Mouse (Mus musculus) gastrocnemius, postnatal 4 days (tissue): Measurements from ENCODE around the gene Zbtb17. TPM values are rescaled to one million over a fixed set of nuclear protein-coding genes. Genes with fewer than 3 reads are reported as not detected.
A peak's percentile ranks its signal among the peaks of the same experiment; 100 is the strongest.

ENCODE experiments used
- DNase-seq, 2 experiments: peaks; one replicate each; pipeline ENCODE4 v3.0.0; 2021 to 2022; ENCODE audit warnings: low spot score in 2 of 2, mixed read lengths in 2 of 2
- total RNA-seq, 2 experiments: library from RNA; stranded (reverse); gene quantifications; 2 replicates each; pipeline ENCODE4 v1.2.3; 2021

Gene Zbtb17
- total RNA-seq, 2 experiments from 2014 or later = 19.9 to 21.2 TPM

DNA sequence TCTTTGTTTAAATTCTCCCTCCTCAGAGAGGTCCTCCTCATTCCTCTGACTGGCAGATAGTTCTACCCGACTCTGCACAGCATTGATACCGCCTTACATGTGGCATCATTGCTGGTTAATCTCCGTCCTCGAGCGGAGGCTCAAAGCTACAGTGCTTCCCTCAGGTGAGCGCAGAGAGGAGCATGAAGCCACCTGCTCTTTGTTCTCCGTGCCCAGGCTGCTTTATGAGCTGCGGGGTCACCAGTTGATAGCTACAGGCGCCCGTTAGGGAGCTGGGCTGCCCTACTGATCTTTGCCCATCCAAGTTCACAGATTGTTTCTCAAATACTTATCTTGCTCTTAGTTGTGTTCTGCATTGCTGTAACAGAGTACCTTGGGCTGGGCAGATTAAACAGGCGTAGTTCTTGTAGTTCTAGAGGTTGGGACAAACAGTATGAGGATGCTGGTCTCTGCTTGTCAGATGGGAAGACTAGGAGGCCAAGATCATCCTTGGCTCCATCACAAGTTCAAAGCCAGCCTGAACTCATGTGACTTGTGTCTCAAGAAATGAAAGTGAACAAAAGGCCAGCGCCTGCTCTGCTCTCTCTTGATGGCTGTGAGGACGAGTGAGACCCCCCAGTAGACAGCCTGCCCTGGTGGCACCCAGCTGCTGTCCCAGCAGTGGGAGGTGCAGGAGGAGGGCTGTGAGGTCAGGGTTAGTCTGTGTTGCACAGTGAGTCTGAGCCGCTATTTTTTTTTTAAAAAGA, 11.9 kb downstream of the Zbtb17 start:
- DNase-seq = no peak

DNA sequence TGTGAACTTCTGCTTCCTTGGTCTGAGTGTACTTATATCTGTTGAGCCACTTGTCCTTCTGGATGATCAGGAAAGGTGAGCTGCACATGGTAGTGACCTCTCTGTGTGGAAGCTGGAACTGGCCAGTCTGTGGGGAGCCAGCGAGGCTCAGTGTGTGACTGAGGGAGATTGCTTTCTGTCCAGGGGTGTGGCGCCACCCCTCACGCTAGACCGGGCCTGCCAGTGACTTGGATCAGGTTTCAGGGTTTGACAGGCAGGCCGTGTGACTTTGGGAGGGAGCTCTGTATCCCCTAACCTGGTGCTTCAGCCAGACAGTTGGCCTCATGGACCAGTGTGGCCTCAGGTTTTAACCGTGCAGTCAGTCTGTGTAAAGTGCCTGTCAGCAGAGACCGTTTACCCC, 13.8 kb downstream of the Zbtb17 start:
- peak in 1 of 2 experiments; percentile 36 for DNase-seq

DNA sequence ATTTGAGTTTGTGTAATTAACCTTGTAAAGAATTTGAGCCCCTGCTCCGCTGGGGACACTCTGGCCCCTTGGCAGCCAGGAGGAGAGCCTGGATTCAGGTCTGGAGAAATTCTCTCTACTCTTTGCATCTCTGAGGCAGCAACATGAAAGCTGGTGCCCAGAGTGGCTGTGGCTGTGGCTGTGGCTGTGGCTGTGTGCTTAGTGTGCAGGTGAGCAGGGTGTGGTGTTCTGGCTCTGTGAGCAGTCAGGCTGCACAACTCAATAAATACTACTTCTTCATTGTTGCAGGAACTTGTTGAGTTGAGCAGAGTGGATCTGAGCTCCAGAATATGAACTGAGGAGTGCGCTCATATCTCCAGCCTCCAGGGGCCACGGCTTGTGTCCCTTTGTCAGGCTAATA, 14.4 kb downstream of the Zbtb17 start:
- no peak for DNase-seq

DNA sequence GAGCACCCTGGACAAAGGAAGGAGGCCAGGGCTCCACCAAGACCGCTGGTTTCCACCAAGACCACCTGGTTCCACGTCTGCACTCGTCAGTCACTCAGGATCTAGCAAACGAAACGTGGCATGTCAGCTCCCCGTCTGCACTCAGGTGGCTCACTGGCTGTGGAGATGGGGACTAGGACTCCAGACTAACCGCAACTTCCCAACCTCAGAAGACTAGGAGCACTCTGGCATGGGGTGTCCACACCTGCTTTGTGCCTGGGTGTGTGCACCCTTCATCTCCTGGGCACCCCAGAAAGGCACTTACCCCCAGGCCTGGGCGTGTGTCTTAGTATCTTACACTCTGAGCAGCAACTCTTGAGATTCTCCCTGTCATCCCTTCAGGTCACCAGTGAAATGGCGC, 15.3 kb downstream of the Zbtb17 start:
- no peak for DNase-seq

DNA sequence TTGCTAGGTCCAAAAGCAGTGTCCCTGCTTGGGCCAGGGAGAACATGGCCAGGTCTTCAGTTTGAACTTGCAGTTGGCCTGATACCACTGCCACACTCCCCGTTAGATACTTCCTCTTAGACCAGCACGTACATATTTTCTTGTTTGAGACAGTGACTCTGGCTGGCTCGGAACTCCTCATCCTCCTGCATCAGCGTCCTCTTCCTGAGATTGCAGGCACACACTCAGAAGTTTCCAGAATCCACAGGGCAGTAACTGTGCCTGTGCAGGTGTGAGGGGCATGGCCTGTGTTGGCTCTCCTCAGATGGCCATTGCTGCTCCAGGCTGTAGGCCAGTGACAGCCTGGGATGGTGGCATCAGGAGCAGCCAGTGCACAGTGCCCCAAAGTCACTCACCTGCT, 16.0 kb downstream of the Zbtb17 start:
- DNase-seq = no peak

DNA sequence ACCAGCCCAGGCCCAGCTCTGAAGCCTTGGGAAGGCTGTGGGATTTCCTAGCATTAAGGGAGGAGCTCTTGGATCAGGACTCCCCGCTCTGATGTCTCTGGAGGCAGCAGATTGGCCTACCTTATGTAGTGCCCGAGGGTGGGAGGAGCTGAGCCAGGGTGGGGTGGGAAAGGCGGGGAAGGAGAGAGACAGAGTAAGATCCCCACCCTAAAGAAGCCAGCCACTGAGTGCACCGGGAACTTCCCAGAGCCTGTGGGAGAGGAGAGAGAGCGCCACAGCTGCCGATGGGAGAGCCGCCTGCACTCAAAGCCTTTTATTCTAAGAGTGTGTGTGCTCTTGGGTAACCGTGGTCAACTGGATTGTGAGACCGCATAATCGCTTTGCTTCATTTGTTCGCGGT, 16.6 kb downstream of the Zbtb17 start:
- DNase-seq = no peak

DNA sequence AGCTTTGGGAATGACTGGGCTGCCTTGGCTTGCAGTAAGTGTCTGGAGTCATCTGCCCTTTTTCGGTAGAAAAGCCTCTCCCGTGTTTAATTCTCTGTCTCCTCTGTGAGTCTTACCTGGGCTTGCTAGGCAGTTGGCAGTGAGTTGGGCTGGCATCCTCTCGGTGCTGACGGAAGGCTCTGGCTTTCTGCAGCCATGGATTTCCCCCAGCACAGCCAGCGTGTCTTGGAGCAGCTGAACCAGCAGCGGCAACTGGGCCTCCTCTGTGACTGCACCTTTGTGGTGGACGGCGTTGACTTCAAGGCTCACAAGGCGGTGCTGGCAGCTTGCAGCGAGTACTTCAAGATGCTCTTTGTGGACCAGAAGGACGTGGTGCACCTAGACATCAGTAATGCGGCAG, 17.1 kb downstream of the Zbtb17 start:
- DNase-seq = no peak

DNA sequence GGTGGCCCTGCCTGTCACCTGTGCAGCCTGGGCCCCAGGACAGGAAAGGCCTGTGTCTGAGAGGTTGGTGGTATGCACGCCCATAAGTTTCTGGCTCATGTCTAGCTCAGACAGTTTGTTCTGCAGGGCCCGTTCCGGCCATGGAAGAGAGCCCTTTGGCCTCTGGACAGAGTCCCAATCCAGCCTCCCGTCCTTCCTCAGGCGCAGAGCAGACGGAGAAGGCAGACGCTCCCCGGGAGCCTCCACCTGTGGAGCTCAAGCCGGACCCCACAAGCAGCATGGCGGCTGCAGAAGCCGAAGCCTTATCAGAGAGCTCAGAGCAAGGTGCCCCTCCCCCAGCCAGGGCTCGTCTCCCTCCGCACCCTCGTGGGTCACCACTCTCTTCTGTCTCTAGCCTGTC, 19.0 kb downstream of the Zbtb17 start:
- no peak for DNase-seq

DNA sequence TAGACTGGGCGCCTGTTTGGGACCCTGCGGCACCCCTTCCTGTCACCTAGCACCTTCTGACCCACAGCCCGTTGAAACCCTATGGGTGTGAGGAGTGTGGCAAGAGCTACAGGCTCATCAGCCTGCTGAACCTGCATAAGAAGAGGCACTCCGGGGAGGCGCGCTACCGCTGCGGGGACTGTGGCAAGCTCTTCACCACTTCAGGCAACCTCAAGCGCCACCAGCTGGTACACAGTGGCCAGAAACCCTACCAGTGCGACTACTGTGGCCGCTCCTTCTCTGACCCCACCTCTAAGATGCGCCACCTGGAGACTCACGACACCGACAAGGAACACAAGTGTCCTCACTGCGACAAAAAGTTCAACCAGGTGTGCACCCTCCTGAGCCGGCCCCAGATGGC, 20.3 kb downstream of the Zbtb17 start:
- no peak for DNase-seq

DNA sequence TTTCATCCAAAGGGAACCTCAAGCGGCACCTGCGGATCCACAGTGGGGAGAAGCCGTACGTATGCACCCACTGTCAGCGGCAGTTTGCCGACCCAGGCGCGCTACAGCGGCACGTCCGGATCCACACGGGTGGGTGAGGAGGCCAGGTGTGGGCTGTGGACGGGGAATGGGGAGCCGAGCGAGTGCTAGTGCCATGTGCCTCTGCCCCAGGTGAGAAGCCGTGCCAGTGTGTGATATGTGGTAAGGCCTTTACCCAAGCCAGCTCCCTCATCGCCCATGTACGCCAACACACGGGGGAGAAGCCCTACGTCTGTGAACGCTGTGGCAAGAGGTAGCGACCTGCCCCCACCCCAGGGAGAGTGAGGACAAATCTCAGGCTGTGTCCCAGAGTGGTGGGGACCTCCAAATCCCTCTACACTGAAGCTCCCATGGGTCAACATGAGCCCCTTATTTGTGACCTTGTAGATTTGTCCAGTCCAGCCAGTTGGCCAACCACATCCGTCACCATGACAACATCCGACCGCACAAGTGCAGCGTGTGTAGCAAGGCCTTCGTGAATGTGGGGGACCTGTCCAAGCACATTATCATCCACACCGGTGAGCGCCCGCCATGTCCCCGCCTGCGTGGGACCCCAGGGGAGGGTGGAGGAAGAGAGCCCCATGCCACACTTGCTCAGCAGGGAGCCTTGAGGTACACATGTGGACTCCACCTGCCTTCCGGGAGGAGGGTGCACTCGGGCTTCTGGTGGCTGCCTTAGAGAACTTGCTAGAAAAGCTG, 21.2 kb downstream of the Zbtb17 start:
- DNase-seq = no peak

DNA sequence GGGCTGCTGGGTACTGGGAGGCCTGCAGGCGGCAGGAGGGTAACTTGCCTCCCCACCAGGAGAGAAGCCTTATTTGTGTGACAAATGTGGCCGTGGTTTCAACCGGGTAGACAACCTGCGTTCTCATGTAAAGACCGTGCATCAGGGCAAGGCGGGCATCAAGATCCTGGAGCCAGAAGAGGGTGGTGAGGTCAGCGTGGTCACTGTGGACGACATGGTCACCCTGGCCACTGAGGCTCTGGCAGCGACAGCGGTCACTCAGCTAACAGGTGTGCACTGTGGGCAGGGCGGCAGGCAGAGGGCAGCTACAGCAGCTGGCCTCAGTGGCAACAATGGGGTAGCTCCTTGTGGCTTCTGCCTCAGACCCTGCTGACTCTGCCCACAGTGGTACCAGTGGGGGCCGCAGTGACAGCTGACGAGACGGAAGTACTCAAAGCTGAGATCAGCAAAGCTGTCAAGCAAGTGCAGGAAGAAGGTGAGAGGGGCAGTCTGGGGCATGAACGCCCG, 21.9 kb downstream of the Zbtb17 start:
- DNase-seq = no peak

DNA sequence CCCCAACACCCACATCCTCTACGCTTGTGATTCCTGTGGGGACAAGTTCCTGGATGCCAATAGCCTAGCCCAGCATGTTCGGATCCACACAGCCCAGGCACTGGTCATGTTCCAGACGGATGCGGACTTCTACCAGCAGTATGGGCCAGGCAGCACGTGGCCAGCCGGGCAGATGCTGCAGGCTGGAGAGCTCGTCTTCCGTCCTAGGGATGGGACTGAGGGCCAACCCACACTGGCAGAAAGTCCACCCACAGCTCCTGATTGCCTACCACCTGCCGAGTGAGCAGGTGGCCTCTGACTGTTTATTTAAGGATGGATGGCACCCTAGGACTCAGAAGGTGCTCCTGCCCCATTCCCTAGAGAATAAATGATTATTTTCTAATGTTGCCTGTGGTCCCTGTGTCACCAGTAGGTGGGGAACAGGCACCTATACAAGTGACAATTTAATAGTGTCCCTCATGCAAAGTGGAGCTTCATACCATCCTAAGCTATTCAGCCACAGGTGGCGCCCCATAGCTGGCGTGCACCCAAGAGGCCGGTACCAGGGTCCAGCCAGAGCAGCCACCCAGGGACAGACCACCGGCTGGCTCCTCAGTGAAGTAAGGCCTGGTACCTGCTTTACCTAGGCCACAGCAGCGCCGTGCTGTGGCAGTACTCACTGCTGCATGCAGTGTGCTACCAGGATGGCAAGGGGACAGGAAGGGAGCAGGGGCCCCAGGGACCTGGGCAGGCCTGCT, 22.6 kb downstream of the Zbtb17 start:
- DNase-seq = no peak

DNA sequence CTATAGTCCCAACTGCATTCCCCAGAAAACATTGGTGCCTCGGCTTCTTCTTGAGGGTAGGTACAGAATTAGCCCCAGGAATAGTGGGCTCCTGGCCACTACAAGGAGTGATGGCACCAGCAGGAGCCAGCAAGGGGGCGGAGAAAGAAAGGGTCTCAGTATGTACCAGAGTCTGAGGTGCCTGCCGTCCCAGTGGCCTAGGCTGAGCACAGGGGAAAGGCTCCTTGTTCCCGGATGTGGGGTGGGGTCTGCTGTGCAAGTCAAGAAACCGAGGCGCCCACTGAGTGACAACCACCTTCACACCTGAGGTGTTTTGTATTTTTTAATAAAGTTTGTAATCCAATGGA, 23.1 kb downstream of the Zbtb17 start:
- DNase-seq = no peak

DNA sequence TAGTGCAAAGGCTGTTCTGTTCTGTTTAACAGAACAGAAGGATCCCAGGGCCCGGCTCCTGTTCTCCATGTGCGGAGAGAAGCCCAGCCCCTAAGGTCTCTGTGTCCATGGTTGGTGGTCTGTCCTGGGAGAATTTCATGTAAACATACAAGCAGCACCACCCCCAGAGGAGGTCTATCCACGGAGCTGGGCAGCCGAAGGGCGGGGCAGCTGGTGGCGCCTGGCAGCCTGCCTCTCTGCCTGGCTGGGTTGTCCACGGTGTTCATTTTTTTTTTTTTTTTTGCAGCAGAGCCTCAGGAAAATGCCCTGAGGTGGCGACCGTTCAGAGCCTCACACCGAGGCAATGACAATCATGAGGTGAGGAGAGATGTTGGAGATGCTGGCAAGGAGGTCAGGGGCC, 24.1 kb downstream of the Zbtb17 start:
- no peak for DNase-seq

DNA sequence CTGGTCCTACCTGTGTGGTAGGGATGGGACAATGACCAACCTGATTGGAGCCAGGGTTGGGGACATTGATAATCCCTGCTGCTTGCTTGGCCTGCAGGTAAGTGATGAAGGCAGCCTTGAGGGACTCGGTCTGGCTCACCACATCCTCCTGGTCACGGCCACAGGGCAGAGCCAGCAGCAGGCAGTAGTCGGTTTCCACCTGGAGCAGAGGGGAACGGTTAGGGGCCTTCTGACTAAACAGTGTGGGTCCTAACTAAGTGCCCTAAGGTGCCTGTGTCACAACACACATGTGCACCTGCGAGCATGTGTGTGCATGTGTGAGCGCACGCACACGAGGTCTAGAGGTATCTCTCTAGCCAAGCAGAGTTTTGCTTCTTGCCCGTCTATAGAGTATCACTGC, 24.9 kb downstream of the Zbtb17 start:
- DNase-seq = no peak

DNA sequence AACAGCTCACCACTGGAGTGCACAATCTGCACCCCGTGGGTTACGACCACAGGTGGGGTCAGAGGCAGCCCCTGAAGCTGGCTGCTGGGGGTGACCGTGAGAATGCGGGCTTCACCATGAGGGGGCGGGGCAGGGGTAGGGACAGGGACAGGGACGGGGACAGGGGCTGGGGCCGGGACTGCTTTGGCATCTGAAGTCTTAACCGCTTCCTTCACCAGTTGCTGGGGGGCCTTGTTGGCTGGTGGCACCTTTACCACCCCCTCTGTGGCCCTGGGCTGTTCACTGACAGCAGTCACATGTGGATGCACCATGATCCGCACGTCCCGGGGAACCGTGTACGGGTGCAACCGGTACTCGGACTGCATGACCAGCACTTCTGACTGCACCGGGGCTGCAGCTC, 27.0 kb downstream of the Zbtb17 start:
- no peak for DNase-seq

DNA sequence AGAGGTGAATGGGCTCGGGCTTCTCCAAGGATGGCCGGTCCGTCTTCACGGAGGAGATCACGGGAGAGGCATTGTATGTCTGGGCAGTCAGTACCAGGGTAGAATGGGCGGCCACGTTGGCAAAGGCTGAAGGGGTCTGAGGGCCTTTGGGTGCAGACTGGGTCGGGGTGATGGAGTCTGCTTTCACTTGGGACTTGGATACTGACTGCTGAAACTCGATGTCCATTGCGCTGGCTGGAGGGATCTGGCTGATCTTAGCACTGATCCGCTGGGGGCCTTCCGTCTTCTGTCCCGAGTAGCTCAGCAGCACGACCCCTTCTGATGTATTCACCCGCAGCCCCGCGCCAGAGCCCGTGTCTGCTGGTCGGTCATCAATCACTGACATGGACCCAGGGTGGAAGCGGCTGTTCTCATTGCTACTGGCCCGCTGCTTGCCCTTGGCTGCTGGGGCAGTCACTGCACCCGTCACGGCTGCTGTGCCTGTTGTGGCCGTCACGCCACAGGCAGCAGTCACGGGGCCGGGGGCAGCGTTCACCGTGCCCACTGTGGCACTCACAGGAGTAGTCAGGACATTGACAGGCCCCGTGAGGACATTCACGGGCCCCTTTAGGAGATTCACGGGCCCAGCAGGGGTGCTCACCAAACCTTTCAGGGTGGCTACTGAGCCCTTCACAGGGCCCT, 28.3 kb downstream of the Zbtb17 start:
- DNase-seq = no peak

DNA sequence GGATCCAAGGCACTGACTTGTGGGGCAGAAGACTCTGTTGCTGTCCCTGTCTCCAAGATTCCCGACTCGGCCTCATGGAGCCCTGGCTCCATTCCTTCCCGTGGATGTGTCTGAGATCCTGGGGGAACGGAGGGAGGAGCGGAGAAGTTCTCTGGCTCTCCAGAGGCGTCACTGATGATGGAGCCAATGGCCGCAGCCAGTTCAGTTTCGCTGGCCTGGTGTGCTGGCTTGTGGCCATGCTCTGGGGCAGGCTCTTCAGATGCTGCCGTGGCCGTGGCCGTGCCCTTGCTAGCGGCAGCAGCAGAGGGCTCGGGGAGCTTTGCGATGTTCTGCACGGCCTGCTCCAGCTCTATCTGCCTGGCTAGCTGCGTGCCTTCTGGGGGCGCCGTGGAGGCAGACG, 30.0 kb downstream of the Zbtb17 start:
- DNase-seq = no peak

DNA sequence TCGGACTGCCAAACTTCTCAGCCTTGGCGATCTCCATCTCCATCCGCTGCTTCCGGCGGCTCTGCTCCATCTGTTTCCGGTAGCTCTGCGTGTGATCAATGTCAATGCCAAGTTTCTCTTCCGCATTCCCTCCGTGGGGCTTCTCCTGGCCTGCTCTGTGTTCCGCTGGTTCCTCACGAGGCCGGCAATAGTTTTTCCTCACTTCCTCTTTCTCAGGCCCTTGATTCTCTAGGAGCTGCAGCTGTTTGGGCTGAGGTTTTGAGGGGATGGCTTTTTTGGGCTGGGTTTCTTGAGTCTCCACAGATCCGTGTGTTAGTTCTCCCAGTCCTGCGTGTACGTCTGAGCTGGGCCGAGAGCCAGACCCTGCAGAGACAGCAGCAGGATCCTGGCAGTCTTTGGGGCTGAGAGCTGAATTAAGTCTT, 33.2 kb downstream of the Zbtb17 start:
- DNase-seq = peak in 1 of 2 experiments; percentile 71

DNA sequence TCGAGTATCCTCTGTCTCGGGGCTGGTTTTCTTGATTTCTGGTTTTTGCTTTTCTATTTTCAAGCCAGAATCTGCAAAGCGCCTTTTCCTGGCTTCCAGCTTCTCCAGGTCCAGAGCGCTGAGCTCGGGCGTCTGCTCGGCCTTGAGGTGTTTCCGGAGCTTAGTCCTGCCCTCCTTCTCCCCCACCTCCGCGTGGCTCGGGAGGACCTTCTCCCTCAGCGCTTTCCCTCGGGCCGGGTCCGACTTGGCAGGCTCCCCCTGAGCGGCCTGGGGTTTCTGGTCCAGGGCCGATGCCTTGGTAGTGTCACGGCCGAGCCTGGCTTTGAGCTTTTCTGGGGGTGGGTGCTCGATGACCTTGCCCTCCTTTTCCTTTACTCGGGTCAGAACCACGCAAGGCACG, 33.8 kb downstream of the Zbtb17 start:
- peak in 1 of 2 experiments; percentile 39 for DNase-seq

DNA sequence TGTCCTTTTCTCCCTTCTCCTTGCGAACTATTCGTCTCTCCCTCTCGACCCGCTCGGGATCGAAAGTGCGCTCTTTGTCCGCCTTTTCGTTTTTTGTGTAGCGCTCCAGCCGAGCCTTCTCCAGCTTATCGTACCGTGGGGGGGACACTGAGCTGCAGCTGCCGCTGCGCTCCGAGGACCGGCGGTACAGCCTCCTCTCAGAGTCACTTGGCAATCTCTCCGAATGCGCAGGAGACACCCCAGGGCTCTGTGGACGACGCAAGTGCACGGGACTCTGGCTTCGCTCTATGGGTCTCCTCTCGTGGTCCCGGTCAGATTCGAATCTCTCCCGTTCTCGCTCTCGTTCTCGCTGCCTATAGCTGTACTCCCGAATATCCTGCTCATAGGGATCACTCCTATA, 34.3 kb downstream of the Zbtb17 start:
- no peak for DNase-seq
